Mouse (Mus musculus) cerebellum, postnatal 10 days (tissue): ENCODE measurements around the gene Vax2.

Experiments used
- DNase-seq, 2 experiments: peaks; one replicate each; pipeline ENCODE4 v3.0.0; 2021; ENCODE audit warnings: mixed read lengths in 2 of 2

Gene Vax2

DNA sequence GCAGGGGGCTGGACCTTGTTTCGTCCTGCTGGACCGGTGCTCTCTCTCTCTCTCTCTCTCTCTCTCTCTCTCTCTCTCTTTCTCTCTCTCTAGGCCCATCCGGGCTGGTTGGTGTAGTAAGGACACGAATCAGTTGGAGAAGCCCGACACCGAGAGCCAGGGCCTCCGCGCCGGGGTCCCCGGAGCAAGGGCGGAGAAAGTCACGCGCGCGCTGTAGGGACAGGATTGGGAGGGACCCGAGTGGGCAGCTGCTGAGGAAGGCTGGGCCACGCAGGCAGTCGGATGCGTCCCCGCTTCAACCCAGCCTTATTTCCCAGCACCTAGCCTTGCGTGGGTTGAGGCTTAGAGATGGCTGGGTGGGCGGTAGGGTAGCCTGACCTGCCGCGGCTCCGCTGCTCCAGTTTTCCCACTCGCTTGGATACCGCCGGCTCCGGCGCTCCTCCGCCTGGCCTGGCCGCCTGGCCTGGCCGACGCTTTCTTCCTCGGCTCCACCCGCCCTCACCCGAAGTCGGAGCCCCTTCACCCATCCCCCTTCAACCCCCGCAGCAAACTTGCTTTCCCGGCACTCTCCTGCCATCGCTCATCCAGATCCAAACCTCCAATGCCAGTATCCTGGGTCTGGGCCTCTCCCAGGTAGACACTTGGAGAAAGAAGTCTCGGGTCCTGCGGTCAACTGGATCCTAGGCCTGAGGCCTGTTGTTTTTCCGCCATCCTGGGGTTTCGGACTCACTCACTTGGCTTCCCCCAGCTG is 836 bp downstream of the Vax2 start:
- no peak for DNase-seq

DNA sequence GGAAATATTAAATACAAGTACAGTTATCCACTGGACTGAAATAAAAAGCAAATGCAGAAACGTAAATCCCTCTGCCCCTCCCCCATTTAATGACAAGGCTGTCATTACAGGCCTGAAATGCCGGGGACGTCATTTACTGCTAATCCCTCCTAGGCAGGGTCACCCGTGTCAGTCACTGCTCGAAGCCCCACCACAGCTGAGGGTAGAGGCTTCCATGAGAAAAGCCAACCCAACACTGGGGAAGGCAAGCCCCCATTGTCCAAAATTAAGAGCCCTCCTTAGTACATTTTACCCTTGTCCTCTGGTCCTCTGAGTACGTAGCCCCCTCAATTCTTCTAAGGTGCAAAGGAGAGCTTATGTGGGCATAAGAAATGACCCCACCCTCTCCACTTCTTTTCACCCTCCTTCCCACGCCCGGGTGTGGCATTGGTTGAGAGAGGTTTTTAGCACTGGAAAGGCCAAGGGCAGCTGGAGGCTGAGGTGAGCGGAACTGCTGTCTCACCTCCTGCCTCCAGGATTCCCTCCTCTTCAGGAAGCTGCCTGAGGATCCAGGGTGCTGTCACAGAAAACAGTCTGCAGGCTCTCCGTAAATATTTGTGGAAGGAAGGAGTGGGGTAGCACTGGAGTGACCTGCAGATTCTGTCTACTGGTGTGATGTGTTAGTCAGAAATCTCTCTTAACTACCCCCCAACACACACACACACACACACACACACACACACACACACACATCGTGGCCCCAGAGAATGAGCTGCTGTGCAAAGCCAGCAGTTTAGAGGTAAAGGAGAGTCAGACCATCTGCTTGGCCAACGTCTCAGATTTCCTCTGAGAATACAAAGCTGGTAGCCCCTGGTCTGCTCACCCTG is 2.4 kb downstream of the Vax2 start:
- DNase-seq, result no peak

DNA sequence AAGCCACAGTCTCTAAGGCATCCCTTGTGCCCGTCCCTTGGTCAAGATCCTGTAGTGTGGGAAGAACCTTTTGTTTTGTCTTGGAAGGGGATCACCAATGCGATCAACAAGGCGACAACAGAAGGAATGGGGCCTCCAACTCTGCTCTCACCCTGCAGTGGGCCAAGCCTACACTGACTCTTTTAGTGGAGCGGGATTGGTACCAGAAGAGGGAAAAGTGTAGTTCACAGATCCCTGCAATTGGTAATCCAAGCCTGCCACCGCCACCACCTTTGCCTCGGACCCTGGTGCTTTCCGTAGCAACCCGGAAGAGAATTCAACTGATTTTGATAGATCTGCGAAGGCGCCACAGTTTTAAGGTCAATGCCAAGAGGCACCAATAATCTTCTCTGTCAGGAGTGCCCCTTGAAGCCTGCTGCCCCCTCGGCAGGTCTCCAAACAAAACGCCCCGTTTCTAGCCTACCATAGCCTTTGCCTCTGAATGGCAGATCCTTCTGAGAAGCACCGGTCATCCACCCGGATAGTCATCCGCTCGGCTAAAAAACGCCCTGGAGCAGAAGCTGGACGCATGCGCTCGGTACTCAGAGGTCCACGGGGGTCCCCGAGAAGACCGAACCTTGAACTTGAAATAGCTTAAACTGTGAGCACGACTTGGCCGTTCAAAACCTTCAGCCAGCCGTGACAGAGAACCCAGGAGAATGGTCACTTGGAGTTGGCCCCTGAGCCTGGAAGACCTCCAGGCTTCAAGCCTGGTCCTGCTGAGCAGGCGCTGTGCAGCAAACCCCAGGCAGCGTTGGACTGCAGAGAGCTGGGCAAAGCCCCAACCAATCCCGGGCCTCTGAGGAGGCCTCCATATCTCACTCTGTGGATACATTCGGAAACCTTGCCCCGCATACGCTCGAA is 3.4 kb downstream of the Vax2 start:
- peak; percentile 62 to 75 for DNase-seq

DNA sequence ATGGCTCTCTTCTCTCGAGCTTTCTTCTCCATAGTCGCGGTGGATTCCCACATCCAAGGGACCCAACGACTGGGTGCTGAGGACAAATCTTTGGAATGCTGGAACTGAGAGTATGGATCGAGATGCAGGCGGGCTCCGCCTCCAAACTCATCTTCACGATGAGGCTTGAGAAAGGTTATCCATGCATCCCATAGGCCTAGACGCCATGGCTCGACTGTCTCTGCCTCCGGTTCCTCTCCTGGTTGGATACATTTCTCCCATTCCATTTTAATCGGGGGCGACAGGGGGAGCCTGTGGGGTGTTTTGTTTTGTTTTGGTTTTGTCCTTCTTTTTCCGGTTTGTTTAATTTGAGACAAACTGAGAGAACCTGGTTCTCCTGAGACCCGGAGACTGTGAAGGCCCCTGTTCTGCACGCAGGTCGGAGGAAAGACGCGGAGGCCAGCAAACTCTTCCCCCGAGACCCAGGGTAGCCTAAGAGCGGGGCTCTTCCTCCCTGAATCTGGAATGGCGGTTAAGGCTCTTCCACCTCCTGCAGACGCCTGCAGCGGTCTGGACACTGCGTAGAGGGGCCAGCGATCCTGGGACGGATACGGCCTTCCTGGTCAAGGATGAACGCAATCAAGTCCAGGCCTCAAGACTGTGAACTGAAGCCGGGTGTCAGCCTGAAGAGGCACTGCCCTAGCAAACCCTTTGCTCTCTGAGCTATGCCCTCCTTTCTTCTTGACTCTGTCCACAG is 4.6 kb downstream of the Vax2 start:
- no peak for DNase-seq

DNA sequence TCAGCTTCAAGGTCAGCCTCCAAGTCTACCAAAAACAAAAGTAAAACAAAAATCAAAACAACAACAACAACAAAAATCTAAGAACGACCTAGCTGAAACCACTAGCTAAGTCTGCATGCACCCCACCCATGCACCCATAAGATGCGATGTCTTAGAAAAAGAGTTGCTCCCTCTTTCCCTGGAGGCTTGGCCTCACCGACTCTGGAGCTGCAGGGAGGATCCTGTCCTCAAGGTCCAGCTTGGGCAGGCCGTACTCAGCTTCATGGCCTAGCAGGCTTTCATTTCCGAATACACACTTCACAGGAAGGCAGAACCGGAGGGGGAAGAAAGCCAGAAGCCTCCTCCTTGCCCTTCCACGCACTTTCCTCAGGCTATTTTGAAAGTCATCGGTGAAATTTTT is 6.0 kb downstream of the Vax2 start:
- no peak for DNase-seq

DNA sequence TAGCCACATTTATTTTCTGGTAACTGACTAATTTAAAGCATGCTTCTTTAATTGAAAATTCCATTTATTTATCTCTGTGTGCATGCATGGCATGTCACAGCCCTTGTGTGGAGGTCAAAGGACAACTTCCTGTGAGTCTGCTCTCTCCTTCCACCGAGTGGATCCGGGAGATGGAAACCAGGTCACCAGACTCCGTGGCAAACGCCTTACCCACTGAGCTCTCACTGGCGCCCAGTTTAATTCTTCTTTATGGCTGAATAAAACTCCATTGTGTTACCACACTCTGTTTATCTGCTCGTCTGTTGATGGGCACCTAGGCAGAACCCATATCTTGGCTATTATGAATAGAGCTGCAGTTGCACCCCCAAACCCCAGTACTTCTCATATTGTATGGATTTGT is 11.5 kb downstream of the Vax2 start:
- no peak for DNase-seq

DNA sequence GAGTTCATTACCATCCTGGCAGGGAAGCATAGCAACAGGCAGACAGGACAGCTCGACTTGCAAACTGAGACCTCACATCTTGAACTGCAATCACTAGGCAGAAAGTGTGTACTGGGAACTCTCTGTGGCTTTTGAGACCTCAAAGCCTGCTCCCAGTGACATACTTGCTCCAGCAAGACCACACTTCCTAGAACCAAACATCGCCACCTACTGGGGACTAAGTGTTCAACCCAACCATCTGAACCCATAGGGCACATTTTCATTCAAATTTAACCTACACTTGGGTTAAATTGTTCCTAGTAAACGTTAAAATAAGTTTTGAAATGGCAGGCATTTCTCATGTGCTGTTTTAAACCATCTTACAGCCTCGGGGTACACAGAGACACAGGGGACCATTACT is 16.1 kb downstream of the Vax2 start:
- DNase-seq, result no peak

DNA sequence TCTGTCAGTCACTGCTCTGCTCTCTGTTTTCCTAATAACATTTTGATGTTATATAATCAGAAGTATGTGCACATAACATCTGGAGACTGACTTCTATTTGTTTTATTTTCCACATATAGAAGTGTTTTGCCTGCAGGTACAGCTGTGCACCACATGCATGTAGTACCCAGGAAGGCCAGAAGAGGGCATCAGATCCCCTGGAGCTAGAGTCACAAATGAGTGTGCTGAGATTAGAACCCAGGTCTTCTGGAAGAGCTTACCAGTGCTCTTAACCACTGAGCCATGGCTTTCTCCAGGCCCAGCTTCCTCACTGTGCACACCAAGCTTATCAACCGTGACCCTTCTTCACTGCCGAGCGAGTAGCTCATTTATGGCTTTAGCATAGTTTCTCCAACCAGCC is 17.4 kb downstream of the Vax2 start:
- DNase-seq, result peak in 1 of 2 experiments; percentile 51

DNA sequence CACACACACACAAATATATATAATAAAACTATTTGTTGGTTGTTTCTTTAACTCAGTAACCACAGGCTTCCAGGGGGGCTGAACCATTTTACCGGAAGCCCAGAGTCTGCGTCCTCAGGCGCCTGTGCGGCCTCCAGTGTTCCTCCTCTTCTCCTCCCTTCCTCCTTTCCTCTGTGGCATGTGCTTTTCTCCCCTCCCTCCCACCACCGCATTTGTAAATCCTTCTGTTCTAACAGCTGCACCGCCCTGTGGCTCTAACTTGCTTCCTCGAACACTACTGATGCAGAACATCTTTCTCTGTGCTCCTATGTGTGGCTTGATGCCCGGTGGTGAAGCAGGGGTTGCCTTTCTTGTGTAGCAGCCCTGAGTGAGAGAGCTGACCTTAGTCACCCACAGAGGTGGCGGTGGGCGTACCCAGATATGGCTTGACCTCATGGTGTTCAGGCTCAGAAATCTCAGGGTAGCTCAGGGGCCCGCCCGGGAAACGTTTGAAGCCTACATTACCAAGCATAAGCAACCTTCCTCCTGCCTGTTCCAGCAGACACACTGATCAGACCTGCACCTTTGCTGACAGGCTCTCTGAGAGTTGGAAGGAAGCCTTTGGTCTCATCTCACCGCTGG is 18.4 kb downstream of the Vax2 start:
- DNase-seq, result no peak

DNA sequence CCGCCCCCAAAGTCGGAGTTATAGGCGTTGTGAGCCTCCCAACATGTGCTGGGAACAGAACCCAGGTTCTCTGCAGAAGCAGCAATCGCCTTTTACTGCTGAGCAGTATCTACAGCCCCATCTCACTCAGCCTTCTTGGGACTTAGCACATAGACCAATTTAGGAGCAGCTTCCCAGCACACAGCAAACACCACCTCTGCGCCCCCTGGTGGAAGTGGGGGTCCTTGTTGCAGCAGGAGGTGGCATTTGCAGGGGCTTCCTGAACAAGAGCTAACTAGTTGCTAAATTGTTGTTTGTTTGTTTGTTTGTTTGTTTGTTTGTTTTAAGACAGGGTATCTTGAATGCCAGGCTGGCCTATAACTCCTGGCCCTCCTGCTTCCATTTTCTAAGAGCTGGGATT is 20.1 kb downstream of the Vax2 start:
- DNase-seq, result peak; percentile 78 to 79

DNA sequence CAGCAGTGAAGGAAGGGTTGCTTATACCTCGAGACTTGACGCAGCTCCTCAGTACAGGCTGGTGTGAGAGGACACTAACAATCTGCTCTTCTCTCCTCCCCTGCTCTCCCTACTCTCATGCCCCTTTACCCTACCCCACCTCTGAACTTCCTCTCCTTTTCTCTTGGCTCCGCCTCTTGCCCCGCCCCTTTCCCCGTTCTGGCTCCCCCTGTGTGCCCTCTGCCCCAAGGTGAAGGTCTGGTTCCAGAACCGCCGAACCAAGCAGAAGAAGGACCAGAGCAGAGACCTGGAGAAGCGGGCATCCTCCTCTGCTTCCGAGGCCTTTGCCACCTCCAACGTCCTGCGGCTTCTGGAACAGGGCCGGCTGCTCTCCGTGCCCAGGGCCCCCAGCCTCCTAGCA is 26.2 kb downstream of the Vax2 start:
- no peak for DNase-seq

DNA sequence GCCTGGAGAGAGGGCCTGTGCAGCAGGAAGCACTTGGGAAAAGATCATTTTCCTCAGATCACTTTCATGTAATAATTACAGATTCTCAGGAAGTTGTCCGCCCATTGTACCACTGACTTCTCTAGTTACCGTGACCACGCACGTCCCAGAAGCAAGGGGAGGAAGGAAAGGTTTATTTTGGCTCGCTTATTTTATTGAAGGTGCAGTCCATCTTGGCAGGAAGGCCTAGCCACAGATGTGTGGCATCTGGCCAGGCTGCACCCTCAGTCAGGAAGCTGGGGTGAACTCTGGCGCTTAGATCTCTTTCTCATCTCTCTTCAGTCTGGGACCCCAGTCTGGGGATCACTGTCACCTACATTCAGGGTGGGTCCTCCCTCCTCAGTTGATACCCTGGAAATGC is 27.5 kb downstream of the Vax2 start:
- DNase-seq, result no peak

DNA sequence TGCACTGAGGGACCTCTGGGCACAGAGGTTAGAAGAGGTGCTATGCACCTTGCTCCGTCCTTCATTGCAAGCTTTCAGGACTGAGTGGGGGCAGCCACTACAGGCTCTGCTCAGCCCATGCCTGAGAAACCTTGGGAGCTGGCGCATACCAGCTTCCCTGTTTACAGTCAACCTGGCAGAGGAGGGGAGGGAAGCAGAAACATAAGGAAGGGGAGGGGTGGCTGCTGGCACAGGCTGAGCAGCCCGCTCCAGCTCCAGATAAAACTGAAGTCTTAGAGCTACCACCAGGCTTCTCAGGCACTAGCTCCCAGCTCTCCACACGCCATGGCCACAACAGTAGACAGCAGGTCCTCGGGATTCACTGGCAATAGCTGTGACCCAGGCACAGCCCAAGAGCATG is 31.7 kb downstream of the Vax2 start, which contains the start of gene Atp6v1b1:
TSS of gene Atp6v1b1 (plus strand) at position 230 of the 400 bp plus-strand sequence.
- peak; percentile 52 to 66 for DNase-seq

DNA sequence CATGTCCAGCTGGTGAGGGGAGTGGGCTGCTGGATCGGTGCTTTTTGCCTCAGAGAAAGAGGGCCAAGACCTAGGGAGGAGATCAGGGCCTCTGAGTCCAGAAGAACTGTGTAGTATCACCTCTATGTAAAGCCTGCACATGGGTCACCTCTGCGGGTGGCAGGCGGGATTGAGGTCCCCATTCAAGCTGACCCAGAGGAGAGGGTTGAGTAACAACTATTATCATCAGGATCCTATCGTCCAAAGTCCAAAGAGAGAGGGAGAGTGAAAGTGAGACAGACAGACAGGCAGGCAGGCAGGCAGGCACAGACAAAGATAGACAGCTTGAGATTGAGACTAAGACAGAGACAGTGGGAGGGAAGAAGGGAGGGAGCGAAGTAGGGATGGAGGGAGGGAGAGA is 32.1 kb downstream of the Vax2 start:
- no peak for DNase-seq

DNA sequence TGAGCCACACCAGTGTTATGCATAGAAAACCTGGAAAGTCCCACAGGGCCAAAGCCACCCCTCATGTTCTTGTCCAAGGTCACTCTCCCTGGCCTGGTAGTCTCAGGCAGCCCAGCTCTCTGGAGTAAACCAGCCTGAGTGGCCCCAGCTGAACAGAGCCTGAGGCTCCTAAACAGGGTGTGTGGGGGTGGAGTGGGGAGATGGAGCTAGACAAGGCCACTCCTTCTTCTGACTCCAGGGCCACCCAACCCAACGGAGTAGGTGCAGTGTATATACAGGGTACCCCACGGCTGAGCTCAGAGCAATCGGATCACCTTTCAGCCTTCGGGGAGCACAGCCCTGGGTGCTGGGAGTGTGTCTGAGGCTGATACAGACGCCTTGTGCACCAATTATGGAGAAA is 33.1 kb downstream of the Vax2 start:
- DNase-seq, result no peak

DNA sequence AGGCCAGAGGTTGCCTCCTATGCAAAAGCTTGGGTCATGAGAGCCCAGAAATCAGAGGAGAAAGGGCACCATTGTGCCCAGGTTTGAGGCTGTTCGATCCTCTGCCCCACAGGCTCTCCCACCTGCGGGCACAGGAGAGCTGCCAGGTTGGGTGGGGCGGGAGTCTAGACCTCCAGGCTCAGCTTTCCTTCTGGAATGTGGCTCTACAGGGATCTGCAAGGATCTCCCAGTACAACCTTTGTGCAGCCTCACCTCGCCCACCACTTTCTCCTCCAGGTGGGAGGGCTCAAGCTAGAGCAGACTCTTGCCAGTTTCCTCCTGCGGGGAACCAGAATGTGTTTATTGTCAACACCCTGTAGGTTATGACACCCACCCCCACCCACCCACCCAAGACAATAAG is 33.5 kb downstream of the Vax2 start:
- no peak for DNase-seq

DNA sequence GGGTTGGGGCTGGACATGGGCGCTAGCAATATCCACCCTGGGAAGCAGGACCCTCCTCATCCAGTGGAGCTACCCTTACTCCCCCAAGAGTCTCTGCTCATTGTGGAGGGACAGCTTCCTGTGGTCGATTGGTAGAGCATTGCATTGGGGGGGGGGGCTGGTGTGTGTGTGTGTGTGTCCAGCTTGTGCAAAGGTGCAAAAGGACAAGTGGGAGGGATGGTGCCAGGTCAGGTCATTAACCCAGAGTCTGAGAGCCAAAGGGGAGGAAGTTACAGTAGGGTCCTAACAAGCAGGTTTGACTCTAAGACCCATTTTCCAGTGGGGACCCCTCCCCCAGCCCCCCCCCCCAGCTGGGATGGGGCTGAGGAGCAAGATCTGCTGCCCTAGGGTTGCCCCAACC is 34.4 kb downstream of the Vax2 start:
- DNase-seq, result no peak

DNA sequence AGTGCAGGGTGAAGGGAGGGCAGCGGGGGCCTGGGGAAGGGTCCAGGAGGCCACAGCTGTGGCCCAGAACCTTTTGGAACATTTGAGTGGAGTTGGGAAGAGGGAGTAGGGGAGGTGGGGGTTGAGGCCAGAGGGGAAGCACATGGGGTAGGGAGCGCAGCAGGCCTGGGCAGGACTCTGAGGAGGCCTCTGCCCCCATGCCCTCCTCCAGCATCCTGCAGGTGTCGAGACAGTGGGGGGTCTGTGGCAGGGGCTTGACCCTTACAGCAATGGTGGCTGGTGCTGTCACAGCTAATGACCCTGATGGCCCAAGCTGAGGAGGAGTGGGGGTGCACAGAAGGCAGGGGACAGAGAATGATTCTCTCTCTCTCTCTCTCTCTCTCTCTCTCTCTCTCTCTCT is 38.2 kb downstream of the Vax2 start:
- no peak for DNase-seq

DNA sequence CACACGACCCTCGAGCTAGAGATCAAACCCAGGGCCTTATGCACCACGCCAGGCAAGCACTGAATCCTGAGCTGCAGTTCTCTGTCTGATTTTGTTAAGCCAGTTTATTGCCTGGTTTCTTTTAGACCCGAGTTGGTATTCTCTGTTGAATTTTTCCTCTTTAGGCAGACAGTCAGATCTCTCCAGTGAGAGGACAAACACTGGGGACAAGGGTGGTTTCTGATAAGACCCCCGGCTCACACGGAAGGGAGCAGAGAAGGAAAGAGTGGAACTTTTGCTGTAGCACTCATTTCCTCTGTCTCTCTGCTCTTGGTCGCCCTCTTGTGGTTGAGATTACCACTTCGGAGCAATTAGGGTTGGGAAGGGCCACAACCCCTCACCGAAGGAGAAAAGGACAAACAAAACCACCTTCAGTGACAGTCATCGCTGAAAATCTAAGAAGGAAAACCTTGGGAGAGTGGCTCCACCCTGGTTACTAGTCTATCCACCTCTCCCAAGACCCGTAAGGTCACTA is 39.2 kb downstream of the Vax2 start:
- DNase-seq, result peak; percentile 83 to 88

DNA sequence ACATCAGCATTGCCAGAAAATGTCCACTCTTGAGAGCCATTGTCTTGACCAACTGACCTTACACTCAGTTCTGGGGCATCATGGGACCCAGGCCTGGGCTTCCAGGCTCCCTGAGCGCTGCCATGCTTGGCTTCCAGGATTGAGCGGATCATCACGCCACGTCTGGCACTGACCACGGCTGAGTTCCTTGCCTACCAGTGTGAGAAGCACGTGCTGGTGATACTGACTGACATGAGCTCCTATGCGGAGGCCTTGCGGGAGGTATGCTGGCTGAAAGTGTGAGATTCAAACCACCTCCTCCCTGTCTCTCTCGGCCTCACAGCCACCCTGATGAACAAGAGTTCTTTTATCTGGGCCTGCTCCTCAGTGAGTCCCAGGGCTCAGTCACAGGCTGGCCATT is 45.0 kb downstream of the Vax2 start:
- DNase-seq, result no peak

DNA sequence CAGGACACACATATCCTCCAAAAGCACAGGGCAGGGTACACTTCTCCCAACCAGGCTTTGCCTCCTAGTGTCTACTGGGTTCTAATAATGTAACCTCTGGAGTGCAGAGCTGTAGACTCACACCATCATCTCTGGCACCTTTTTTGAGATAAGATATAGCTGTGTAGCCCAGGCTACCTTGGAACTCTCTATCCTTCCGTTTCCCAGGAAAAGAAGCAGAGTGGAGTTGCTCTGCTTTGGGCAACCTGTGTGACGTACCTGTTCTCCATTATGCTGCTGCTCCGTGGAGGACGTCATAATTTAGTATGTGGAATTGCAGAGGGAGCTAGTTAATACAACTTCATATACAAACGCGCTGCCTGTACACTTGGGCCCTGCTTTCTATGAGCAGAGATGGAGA is 51.3 kb downstream of the Vax2 start, which contains the start of gene Ankrd53:
TSS of gene Ankrd53 (plus strand) at position 301 of the 400 bp plus-strand sequence.
- no peak for DNase-seq
